Mouse (Mus musculus) gastrocnemius, postnatal 4 days (tissue): ENCODE results near the gene Gm40193. TPM values are rescaled to one million over a fixed set of nuclear protein-coding genes. Genes with fewer than 3 reads are reported as not detected.
"Not testable (repeated sequence)": the region's sequence is repeated elsewhere in the genome, so short reads cannot be mapped to it uniquely, and the experiment has no call there.

ENCODE experiments used
- DNase-seq, 2 experiments: peaks; one replicate each; pipeline ENCODE4 v3.0.0; 2021 to 2022; ENCODE audit warnings: low spot score in 2 of 2, mixed read lengths in 2 of 2
- long read RNA-seq, 2 experiments: library from polyadenylated mRNA; stranded (forward); transcript quantifications; one replicate each; pipeline ENCODE4 v2.0.0; 2021
- total RNA-seq, 2 experiments: library from RNA; stranded (reverse); gene quantifications; 2 replicates each; pipeline ENCODE4 v1.2.3; 2021

Gene Gm40193
- total RNA-seq = not detected
- long read RNA-seq, experiment 1 = 0 reads
- long read RNA-seq, experiment 2 = 0 reads

GRCm38 (mm10) chr11:70532839-70533238 lies at the start of gene Gm40193:
Gm40193 (minus strand) TSS chr11:70532939.
- DNase-seq = no peak

- no peak for DNase-seq
Observed at GRCm38 (mm10) chr11:70582196-70582595, 49.5 kb upstream of the Gm40193 start.

- no peak for DNase-seq
Observed at GRCm38 (mm10) chr11:70580921-70581320, 48.2 kb upstream of the Gm40193 start.

- DNase-seq = no peak
Observed at GRCm38 (mm10) chr11:70580358-70580720, 47.6 kb upstream of the Gm40193 start.

GRCm38 (mm10) chr11:70579710-70580357 lies 47.1 kb upstream of the Gm40193 start:
- no peak for DNase-seq

- DNase-seq = no peak
Observed at GRCm38 (mm10) chr11:70578962-70579361, 46.2 kb upstream of the Gm40193 start.

GRCm38 (mm10) chr11:70577201-70577600 lies 44.5 kb upstream of the Gm40193 start:
- DNase-seq = no peak

GRCm38 (mm10) chr11:70573872-70574271 lies 41.1 kb upstream of the Gm40193 start:
- no peak for DNase-seq

GRCm38 (mm10) chr11:70572348-70572902 lies 39.7 kb upstream of the Gm40193 start:
- DNase-seq = no peak

- no peak for DNase-seq
Observed at GRCm38 (mm10) chr11:70571641-70572040, 38.9 kb upstream of the Gm40193 start.

- DNase-seq = not testable (repeated sequence)
Observed at GRCm38 (mm10) chr11:70570614-70571013, 37.9 kb upstream of the Gm40193 start.

GRCm38 (mm10) chr11:70566586-70566985 lies 33.8 kb upstream of the Gm40193 start:
- DNase-seq = no peak

GRCm38 (mm10) chr11:70564276-70564873 lies 31.6 kb upstream of the Gm40193 start:
- DNase-seq = no peak

- no peak for DNase-seq
Observed at GRCm38 (mm10) chr11:70563470-70564275, 30.9 kb upstream of the Gm40193 start.

GRCm38 (mm10) chr11:70562995-70563469 lies 30.3 kb upstream of the Gm40193 start:
- no peak for DNase-seq

GRCm38 (mm10) chr11:70562287-70562994 lies 29.7 kb upstream of the Gm40193 start, which contains the start of gene Mink1:
Mink1 (plus strand) TSS chr11:70562881.
- DNase-seq = peak; percentile 82 to 88

- no peak for DNase-seq
Observed at GRCm38 (mm10) chr11:70561937-70562286, 29.2 kb upstream of the Gm40193 start.

- DNase-seq = no peak
Observed at GRCm38 (mm10) chr11:70557545-70557944, 24.8 kb upstream of the Gm40193 start.

GRCm38 (mm10) chr11:70553940-70554339 lies 21.2 kb upstream of the Gm40193 start:
- no peak for DNase-seq

GRCm38 (mm10) chr11:70551526-70551925 lies 18.8 kb upstream of the Gm40193 start:
- DNase-seq = no peak

GRCm38 (mm10) chr11:70544496-70544895 lies 11.8 kb upstream of the Gm40193 start:
- DNase-seq = no peak
